Mouse (Mus musculus): ENCODE data around the gene Casp6.

Casp6 gene

DNA sequence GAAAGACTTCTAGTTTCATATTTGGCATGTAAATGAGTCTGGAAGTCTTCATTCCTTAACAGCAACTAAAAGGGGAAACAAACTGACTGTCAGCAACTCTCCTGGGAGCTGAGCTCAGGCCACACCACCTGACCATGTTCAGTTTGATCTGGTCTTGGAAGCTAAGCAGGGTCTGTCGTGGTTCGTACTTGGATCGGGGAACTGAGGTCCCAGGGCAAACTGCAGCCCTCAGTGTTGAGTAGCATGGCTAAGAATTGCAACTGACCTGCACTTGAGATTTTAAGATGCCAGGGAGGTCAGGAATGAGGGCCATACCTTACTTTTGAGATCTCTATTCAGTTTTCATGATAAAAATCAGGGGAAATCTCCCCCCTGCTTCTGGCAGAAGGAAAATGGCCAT, 24.6 kb downstream of the Casp6 start:
- no peak for DNase-seq

DNA sequence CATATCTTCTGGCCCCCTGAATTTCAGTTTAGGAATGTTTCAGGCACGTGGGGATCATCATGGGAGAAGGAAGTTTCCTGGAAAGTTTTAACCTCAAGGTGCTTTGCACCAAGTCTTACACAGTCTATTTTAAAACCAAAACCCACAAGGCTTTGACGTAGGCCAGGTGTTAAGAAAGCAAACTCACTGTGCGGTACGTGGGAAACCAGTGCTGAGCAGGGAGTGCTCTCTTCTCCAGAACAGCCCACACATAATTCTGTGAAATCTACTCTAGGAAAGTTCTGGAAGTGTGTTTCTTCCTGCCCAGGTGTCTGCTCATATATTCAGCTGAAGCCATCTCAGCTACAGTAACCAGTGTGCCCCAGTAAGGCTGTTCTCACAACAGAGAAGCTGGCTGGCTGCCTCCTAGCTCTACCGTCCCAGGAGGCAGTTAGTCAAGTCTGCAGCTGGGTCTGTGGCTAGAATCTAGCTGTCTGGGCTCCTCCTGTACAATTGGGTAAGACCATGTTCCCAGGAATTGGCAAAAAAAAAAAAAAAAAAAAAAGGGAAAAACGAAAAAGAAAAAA, 29.1 kb downstream of the Casp6 start:
- no peak for DNase-seq

DNA sequence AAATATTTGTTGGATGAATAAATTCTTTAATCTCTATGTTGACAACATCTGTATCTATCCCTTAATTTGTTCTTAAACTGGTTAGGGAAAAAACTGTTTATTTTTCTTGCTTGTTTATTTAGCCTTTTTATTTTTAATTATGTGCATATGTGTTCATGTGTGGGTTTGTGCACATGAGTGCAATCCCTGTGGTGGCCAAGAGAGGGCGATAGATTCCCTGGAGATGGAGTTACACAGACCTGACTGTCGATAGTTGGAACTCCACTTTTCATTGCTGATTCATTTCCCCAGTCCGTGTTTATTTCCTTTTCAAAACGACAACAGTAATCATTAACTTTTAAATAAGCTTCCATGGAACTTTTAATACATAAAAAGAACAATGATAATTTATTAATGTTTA, 31.2 kb downstream of the Casp6 start:
- DNase-seq, result peak; percentile 27

DNA sequence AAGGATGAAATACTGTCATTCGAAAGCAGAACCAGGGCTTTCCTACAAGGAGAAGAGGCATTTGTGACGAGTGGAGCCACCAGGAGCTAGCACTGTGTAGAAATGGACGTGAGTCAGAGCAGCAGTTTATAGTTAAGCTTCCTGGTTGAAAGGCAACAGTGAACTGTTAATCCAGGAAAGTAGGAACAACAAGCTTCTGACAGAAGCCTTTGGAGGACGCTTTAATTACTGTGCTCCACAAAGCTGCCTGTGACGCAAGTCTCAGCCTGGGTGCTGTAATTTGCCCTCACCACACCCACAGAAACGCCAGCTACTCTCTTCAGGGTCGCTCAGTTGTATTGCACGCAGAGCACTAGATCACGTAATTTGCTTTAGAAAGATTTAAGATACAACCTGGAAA, 35.3 kb downstream of the Casp6 start:
- DNase-seq, result no peak

DNA sequence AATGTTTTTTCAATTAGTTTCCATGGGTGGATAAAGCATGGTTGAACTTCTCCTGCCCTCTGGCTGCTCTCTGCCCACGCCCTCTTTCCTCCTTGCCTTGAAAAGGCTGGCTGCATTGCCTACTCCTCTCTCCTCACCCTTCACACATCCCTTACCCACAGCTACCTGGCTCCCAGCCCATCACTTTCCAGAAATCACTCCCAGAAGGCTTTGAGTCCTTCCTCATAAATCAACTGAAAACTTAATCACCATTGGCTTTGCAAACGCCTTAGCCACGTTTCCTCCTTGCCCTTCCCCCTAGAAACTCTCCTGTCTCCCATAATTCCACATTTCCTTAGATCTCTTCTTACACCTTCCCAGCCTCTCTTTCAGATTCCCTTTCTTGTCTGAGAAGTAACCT, 36.6 kb downstream of the Casp6 start:
- peak; percentile 18 for DNase-seq

DNA sequence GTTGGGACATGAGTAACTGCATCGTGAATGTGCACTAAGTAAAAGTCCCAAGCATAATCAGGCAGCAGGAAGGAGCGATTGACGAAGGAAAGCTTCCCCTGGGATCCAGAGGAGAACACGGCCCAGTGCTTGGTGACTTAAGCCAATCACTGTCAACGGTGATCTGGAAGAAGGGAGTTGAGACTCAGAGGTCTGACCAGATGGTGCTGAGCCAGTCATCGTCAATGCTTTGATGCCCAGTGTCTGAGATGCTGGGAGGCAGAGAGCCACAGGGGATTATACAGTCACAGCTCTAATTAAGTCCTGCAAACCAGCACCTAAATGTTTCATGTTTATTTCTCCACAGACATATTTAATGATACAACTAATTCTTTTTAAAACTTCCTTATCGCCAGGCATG, 37.8 kb downstream of the Casp6 start:
- DNase-seq, result no peak

DNA sequence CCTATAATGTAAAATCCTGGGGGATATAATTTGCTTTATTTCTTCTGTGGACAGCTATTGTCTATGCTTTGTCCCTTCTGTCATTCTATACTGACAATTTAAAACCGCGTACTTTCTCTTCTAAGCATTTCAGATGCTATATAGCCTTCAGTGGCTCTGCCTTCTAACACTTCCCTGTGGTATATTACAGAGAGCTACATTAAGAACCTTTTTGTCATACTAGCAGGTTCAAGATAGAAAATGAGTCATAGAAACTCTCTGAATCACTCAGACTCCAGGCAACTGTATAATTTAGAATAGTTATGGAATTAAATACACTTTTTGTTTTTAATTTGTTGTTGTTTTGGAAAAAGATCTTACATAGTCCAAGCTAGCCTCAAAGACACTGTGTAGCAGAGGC, 39.6 kb downstream of the Casp6 start:
- no peak for DNase-seq

DNA sequence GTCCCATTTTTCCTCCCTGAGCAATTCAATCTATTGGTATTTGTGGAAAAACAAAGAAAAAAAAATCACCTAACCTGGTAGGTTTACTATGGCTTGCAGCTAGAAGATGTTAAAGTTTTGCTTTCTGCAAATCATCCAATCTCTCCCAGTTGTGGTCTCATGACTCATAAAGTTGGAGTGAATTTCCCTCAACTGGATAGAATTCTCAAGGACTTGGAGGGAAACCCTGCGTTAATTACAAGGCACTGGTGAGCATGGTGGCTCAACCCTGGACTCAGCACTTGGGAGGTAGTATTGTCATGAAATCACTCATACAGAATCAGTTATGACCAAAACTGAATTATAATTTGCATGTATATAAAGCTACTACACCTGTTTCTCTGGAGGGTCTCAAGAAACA, 40.1 kb downstream of the Casp6 start:
- no peak for DNase-seq

DNA sequence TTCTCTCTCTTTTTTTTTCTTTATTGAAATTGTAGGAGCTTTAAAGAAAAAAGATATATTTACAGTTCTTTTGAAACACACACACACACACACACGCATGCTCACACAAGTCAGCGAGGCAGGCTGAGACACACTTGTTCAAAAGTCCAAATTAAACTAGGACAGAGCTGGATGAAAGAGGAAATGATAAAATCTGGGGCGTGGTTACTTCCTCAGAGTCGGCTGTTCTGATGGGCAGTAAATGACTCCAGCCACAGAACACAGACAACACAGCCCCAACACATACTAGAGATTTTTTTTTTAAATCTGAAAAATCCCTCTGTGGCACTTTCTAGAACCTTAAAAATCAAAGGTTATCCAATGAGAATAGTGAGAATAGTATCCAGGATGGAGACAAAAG, 42.6 kb downstream of the Casp6 start:
- peak; percentile 13 for DNase-seq

DNA sequence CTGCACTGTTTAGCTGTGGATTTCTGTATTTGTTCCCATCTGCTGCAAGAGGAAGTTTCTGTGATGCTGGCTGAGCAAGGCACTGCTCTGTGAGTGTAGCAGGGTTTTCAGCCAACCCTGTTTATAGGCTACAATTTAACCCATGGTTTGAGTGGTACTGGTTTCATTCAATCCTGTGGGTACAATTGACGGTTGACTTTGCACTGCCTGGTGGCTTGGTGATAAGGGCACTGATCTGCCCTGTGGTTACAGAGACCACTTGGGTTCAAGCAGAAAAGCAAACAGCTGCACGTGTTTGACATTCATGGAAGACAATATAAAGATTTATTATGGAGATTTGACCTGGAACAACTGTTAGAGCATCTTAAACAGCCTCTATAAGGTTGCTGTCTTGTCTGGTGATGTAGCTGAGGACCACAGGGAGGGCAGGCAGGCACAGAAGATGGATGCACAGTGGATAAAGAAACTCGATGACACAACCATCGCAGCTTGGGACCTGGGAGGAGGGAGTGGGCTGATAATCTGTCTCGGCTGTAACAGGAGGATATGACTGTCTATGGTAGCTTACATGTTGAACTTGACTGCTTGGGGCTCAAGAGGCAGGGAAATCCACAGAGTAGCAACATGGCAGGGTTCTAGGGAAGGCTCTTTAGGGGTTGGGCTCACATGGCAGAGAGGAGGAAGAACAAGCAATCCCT, 45.1 kb downstream of the Casp6 start:
- no peak for DNase-seq

DNA sequence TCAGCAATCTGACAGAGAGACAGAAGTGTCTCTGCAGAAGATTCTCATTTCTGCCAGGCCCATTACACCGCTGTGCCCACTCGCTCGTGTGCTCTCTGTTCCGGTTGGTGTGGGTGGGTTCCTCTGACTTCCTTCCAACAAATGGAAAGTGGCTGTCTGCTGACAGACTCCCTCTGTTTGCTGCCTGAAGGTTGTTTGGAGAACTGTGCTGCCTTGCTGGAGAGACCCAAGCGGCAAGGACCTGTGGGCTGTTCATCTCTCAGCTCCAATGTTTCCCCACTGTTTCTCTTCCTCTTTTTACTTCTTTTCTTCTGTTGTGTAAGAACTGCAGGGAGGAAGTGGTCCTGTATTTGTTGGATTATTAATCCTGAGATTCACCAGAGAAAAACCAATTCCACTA, 47.1 kb downstream of the Casp6 start:
- DNase-seq, result peak; percentile 49

DNA sequence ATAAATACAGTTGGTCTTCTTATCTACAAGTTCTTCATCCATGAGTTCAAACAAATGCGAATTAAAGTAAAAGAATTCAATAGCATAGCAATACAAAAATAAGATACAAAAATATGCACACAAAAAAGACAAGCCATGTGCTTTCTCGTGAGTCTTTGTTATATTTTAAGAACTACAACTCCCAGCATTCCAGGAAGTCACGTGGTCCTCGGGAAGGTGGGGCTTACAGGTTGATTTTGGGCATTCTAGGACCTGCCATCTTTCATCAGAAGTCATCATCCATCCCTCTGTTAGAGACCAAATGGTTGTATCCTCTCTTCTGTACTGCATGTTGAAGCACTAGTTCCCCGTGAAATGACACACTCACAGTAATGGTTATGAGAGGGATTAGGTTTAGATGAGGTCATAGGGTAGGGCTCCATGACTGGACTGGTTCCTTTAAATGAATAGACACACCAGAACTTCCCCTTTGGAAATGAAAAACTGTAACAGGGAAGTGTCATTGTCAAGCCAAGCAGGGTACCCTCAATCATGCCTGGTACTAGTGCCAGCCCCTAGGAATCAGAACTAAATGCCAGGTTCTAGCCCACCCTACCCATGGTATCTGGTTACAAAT, 48.0 kb downstream of the Casp6 start:
- no peak for DNase-seq

DNA sequence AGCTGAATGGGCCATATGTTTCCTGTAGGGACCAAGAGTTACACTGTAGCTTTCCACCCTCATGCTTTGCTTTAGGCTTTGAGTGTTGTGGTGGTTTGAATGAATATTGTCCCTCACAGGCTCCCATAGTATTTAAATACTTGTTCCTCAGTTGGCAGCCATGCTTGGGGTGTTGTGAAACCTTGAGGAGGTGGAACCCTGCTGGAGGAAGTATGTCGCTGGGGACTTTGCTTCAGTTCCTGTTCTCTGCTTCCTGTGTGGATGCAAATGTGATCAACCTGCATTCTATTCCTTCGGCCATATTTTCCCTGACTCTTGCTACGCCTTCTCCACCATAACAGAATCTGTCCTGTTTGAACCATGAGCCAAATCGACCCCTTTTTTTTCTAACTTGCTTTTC, 52.1 kb downstream of the Casp6 start:
- no peak for DNase-seq

DNA sequence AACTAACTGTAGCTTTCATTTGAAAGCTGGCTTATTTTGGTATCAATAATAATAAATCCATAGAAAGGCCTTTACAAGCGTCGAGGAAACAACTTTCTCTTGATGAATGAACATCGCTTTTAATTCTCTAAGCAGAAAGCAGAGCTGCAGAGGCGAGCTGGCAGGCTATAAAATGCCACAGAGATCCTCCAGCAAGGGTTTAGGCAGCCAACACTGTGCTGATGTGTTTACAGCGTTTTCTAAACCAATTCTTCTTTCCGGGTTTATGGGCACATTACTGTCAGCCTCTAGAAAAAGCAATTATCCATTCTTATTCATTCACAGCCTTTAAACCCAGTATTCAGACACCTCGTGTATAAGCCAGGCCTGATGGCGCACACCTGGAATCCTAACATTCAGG, 61.3 kb downstream of the Casp6 start:
- no peak for DNase-seq
